Mouse (Mus musculus): ENCODE measurements around the gene Fam219a. TPM values are rescaled to one million over a fixed set of nuclear protein-coding genes. Genes with fewer than 3 reads are reported as not detected.

The Fam219a gene
- polyA plus RNA-seq, 1 experiment from 2014 or later: 2.7 TPM

- peak; percentile 38 for DNase-seq (ENCODE audit: low spot score)
These were observed 63.2 kb downstream of the Fam219a start for GRCm38 (mm10) chr4:41506156-41506555.

GRCm38 (mm10) chr4:41505131-41505551 lies 64.2 kb downstream of the Fam219a start:
- DNase-seq (ENCODE audit: low spot score): no peak

GRCm38 (mm10) chr4:41504325-41504724 lies 65.0 kb downstream of the Fam219a start:
- no peak for DNase-seq (ENCODE audit: low spot score)

- peak; percentile 75 for DNase-seq (ENCODE audit: low spot score)
These were observed 66.3 kb downstream of the Fam219a start, which contains the start of gene AI464131 for GRCm38 (mm10) chr4:41502986-41503412. Gene AI464131, minus strand, starts transcription at chr4:41503076.

GRCm38 (mm10) chr4:41502171-41502940 lies 67.0 kb downstream of the Fam219a start:
- no peak for DNase-seq (ENCODE audit: low spot score)

GRCm38 (mm10) chr4:41500787-41501186 lies 68.6 kb downstream of the Fam219a start:
- no peak for DNase-seq (ENCODE audit: low spot score)

- no peak for DNase-seq (ENCODE audit: low spot score)
These were observed 69.7 kb downstream of the Fam219a start for GRCm38 (mm10) chr4:41499619-41500018.

GRCm38 (mm10) chr4:41498921-41499391 lies 70.4 kb downstream of the Fam219a start:
- DNase-seq (ENCODE audit: low spot score): no peak

- DNase-seq (ENCODE audit: low spot score): no peak
These were observed 71.1 kb downstream of the Fam219a start for GRCm38 (mm10) chr4:41497995-41498845.

- DNase-seq (ENCODE audit: low spot score): peak; percentile 49
These were observed 71.8 kb downstream of the Fam219a start for GRCm38 (mm10) chr4:41497579-41497978.

- DNase-seq (ENCODE audit: low spot score): no peak
These were observed 72.3 kb downstream of the Fam219a start for GRCm38 (mm10) chr4:41497046-41497445.

GRCm38 (mm10) chr4:41495850-41496249 lies 73.5 kb downstream of the Fam219a start:
- DNase-seq (ENCODE audit: low spot score): no peak

- no peak for DNase-seq (ENCODE audit: low spot score)
These were observed 74.3 kb downstream of the Fam219a start for GRCm38 (mm10) chr4:41495076-41495475.

GRCm38 (mm10) chr4:41494378-41494777 lies 75.0 kb downstream of the Fam219a start:
- DNase-seq (ENCODE audit: low spot score): no peak

GRCm38 (mm10) chr4:41493464-41494116 lies 75.7 kb downstream of the Fam219a start:
- no peak for DNase-seq (ENCODE audit: low spot score)

GRCm38 (mm10) chr4:41492951-41493350 lies 76.4 kb downstream of the Fam219a start:
- DNase-seq (ENCODE audit: low spot score): no peak

GRCm38 (mm10) chr4:41481601-41482017 lies 87.7 kb downstream of the Fam219a start:
- no peak for DNase-seq (ENCODE audit: low spot score)

GRCm38 (mm10) chr4:41480254-41480653 lies 89.1 kb downstream of the Fam219a start:
- no peak for DNase-seq (ENCODE audit: low spot score)

- DNase-seq (ENCODE audit: low spot score): no peak
These were observed 89.9 kb downstream of the Fam219a start for GRCm38 (mm10) chr4:41479456-41479804.

- DNase-seq (ENCODE audit: low spot score): no peak
These were observed 90.4 kb downstream of the Fam219a start for GRCm38 (mm10) chr4:41478751-41479455.

- DNase-seq (ENCODE audit: low spot score): no peak
These were observed 91.6 kb downstream of the Fam219a start for GRCm38 (mm10) chr4:41477648-41478160.

All from thymus, postnatal 0 days (tissue).